Mouse (Mus musculus): Measurements from ENCODE around the gene Rsph9. TPM values are rescaled to one million over a fixed set of nuclear protein-coding genes. Genes with fewer than 3 reads are reported as not detected.

The Rsph9 gene
- 5.3 and 7.2 TPM in 2 replicates for polyA plus RNA-seq (2012; rRNA removed)

DNA sequence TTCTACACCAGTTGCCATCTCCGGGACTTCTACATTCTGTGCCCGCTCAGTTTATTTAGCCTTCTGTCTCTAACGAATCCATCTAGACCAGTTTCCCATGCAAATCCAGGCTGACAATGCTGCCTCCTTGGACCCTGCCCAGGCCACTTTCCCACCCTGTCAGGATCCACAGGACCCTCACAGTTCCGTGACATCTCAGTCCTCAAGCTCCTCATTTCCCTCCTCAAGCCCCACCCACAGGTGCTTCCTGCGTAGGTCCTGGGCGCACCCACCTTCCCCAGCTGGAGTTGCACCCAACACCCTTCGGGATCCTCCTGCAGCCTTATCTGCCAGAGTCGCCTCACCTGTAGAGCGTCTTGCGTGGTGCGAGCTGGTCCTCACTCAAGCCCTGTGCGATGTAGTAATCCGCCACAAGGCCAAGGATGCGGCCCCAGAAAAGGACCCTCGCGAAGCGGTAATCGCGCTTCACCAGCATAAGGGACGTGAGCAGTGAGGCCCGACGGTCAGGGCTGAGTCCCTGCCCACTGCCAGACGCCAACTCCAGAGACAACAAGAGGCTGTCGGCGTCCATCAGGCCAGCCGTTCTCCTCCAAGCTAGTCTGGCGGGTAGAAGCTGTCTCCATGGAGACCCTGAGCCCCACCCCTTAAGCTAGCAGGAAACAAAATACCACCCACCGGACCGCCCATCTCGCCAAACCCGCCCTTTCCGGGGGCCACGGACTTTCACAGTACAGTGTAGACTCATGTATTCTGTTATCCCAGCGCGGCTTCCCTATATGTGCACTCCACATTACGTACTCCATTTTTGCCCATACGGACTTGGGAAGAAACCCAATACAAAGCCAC lies at the start of gene Rsph9:
Rsph9 (minus strand) TSS at position 639 of the 846 bp plus-strand sequence.

DNA sequence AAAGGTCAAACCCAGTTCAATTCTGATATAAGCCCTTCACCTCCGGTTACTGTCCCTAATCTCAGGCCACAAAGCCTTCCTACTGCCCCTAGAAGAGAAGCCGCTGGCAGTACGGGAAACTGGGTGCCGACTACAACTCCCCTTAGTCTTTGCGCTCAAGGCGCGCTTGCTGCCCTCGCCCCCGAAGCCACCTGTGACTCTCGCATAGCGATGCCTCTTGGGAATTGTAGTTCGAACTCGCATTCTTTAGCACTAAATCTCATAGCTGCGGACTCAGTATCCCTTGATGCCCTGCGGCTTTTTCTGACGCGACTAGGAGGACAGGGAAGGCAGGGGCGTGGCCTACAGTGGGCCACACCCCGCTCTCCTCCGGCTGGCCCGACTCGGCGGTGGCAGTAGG lies 16.7 kb upstream of the Rsph9 start, which contains the start of gene Gtpbp2:
Gtpbp2 (plus strand) TSS at position 347 of the 400 bp plus-strand sequence.

DNA sequence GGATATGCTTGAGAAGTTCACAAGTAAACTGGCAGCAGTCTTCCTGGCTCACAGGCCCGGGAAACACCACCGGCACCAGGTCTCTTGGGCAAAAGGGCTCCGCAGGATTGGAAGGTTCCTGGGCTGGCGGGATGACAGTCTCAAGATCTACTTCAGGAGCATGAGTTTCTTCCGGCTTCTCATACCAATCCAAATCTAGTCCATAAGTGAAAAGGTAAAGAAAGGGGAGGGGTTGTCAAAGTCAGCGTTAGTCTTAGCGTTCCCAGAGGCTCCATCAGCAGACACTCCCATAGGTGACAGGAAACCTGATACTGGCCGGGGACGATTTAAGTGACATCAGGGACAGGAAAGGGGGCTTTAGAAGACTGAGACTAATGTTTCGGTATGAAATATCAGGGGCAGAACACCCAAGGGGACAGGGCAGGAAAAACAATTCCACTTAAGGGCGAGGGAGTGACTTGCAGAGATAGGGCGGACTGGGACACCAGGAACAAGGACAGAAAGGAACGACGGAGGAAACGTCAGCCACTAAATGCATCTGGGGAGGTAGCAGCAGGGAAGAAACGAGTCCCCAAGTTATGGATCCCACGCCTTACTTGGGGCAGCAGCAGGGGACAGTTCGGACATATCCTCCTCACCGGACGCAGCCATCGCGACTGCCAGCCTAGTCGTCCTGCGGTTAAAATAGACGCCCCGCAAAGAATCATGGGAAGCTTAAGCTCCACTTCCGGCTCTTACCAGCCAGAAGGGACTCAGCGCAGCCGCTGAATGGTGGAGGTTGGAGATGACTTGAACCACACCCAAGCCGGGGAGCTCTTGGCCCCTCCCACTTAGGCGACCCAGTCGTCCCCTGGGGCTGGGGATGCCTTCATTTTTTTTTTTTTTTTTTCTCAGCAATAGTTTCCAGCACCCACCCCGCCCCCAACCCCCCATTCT lies 9.1 kb upstream of the Rsph9 start, which contains the start of gene Mad2l1bp:
Mad2l1bp (minus strand) TSS at position 707 of the 936 bp plus-strand sequence.

DNA sequence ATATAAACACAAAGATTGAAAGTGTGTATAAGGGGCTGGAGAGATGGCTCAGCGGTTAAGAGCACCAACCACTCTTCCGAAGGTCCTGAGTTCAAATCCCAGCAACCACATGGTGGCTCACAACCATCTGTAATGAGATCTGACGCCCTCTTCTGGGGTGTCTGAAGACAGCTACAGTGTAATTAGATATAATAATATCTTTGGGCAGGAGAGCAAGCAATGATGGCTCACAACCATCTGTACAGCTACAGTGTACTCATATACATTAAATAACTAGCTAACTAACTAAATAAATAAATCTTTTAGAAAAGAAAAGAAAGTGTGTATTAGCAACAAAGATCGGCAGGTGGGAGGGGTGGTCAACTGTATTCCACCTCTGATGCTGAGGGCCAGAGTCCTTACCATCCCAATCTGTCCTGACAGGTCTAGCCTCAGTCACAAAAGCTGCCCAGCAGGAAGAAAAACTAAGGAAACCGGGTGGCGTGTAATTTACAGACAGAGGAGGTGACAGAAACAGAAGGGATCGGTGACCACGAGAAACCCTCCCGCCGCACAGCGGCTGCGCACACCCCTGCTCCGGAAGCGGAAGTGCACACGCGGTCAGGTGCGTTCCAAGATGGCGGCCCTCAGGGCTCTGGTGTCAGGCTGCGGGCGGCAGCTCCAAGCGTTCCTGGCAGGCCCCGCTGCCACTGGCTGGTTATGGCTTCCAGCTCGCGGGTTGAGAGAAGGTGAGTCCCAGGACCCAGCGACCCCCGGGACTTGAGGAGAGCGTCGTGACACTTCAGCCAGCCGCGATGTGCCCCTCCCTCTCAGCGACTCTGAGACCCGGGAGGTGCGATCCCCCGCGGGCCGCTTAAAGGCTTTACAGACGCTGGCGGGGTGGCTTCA lies 33.4 kb downstream of the Rsph9 start, which contains the start of gene Mrps18a:
Mrps18a (plus strand) TSS at position 585 of the 888 bp plus-strand sequence.

Other genes with a start within 250 kb of the Rsph9 start
- 63.8 and 87.0 TPM in 2 replicates for gene Vegfa, start 111.8 kb downstream of the Rsph9 start, polyA plus RNA-seq (2012; rRNA removed)
- gene Mrps18a, start 33.2 kb downstream of the Rsph9 start, polyA plus RNA-seq (2012; rRNA removed), result 13.2 and 14.9 TPM in 2 replicates
- 8.1 and 10.0 TPM in 2 replicates for gene Mad2l1bp, start 9.3 kb upstream of the Rsph9 start, polyA plus RNA-seq (2012; rRNA removed)
- 55.4 and 62.2 TPM in 2 replicates for gene Gtpbp2, start 16.8 kb upstream of the Rsph9 start, polyA plus RNA-seq (2012; rRNA removed)
- 1.1 and 1.2 TPM in 2 replicates for gene Polh, start 58.4 kb upstream of the Rsph9 start, polyA plus RNA-seq (2012; rRNA removed)
- gene Xpo5, start 58.6 kb upstream of the Rsph9 start, polyA plus RNA-seq (2012; rRNA removed), result 4.7 and 5.9 TPM in 2 replicates
- gene Polr1c, start 103.8 kb upstream of the Rsph9 start, polyA plus RNA-seq (2012; rRNA removed), result 15.7 and 21.4 TPM in 2 replicates
- 209 and 224 TPM in 2 replicates for gene Yipf3, start 103.9 kb upstream of the Rsph9 start, polyA plus RNA-seq (2012; rRNA removed)
- 2.5 and 3.8 TPM in 2 replicates for gene Lrrc73, start 109.3 kb upstream of the Rsph9 start, polyA plus RNA-seq (2012; rRNA removed)
- 24.8 and 27.8 TPM in 2 replicates for gene Tjap1, start 138.8 kb upstream of the Rsph9 start, polyA plus RNA-seq (2012; rRNA removed)
- 8.6 and 10.5 TPM in 2 replicates for gene Dlk2, start 153.2 kb upstream of the Rsph9 start, polyA plus RNA-seq (2012; rRNA removed)
- 15.6 and 18.3 TPM in 2 replicates for gene Abcc10, start 184.1 kb upstream of the Rsph9 start, polyA plus RNA-seq (2012; rRNA removed)
- 1.2 and 1.3 TPM in 2 replicates for gene Zfp318, start 239.5 kb upstream of the Rsph9 start, polyA plus RNA-seq (2012; rRNA removed)

All from stomach, adult 2 months (tissue).